Mouse (Mus musculus) heart, postnatal 36 days (tissue): Measurements from ENCODE around the gene Vps53. TPM values are rescaled to one million over a fixed set of nuclear protein-coding genes. Genes with fewer than 3 reads are reported as not detected.

Experiments
- DNase-seq, 2 experiments: peaks; one replicate each; pipeline ENCODE4 v3.0.0; 2021 to 2022
- intact Hi-C: fragments of 180-260 bp; cut with DNase I; formaldehyde crosslinking; loops from one replicate; pipeline ENCODE4 v1.15.1; 2025
- total RNA-seq, 2 experiments: library from RNA; stranded (reverse); gene quantifications; 2 replicates each; pipeline ENCODE4 v1.2.3; 2021

Vps53 gene
- total RNA-seq, 2 experiments from 2014 or later, result 30.0 to 30.1 TPM

DNA sequence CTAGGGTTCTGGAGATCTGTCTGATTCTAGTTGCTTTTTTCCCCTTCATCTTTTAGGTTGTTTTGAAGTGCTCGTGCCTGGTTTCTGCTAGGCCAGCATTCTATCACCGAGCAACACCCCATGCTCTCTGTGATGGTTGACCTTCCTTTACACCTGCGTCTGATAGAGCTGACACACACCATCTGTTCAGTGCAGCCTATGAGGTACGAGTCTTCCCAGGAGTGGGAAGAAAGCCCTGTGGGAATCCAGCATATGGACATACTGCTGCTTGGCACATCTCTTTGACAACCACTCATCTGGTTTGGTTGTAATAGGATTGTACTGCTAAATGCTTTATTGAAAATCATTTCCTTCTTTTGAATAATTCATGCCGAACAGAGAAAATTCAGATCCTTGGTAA is 9.2 kb downstream of the Vps53 start:
- no peak for DNase-seq
- intact Hi-C loops, result no loop called here

DNA sequence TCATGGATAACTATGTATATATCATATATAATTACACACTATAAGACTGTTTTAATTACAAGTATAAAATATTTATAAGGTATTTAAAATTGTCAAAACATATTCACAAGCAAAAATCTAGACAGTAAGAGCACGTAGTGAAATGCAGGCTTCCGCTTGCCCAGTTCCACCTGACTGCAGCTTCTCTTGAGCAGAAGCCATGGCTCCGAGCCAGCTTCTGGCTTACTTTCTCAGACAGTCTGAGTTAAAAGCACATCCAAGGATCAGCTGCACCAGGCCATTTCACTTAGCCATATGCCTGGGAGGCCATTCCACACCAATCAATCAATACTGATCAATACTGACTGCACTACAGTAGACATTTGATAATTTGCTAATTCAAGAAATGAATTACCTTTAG is 10.5 kb downstream of the Vps53 start:
- DNase-seq, result no peak
- intact Hi-C loops, result loop anchor here (5.0 kb wide), 1 partner anchor 37 kb away; no protein-coding TSS in a partner anchor

DNA sequence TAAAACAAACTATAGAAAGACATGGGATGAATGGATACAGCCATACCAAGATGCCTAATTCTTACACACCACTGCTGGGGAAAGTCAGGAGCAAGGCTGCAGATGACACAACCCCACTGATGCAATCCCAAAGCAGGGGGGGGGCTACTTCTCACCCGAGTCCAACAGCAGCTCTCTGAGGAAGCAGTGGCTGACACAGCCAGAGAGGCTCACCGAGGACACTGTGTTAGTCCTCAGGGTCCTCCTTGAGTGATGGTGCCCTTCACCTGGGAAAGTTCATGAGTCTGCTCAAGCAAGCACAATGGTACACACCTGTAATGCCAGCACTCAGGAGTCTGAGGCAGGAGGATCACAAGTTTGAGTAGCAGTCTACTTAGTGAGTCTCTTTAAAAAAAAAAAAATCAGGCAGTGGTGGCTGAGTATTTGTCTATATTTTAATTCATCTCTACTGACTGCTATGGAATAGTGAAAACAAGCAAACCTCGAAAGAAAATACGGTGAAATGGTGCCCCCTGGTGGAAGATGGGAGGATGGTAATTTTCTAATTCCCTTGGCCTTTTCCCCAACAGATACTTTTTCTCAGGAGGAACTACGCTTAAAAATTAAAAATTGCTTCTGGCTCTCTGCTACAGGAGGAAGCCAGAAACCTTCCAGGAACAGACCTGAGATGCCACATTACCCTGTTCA is 12.2 kb downstream of the Vps53 start:
- peak; percentile 80 for DNase-seq
- intact Hi-C loops, result loop anchor here (1.0 to 5.0 kb wide), 6 partner anchors 35 to 384 kb away; partner anchors contain the start of gene Rflnb

DNA sequence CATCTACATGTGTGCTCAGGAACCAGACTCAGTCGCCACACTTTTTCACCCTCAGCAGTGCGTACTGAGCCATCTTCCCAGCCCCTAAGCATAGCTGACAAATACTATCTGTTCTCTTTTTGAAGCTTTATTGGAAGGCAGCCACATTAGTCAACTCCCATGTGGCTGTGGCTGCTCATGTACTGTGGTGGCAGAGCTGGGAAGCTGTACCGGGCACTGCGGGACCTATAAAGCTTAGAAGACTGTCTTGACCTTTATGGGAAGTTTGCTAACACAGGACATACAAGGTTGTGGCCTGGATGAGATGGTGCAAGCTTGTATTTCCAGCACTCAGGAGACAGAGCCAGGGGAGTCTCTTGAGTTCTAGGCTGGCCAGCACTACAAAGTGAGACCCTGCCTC is 12.8 kb downstream of the Vps53 start:
- no peak for DNase-seq
- intact Hi-C loops, result loop anchor here (1.0 to 5.0 kb wide), 6 partner anchors 34 to 384 kb away; partner anchors contain the start of gene Rflnb

DNA sequence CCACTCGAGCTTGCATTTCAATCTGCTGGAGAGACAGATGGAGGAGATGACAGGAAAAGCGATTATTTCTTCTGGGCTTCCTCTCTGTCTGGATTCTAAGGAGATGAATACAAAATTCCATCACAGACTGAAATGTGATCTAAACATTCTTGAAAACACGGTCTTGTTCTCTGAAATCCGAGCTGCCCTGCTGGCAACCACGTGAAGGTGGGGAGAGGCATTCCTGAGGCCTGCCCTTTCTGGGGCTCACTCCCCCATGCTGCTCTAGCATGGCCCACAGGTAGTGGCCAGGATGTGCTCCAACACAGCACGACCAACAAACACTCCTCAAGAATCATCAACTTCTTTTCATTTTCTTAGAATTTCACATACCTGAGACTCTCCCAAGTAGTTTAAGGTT is 19.2 kb downstream of the Vps53 start:
- no peak for DNase-seq
- intact Hi-C loops, result loop anchor here (5.0 kb wide), 1 partner anchor 443 kb away; no protein-coding TSS in a partner anchor

DNA sequence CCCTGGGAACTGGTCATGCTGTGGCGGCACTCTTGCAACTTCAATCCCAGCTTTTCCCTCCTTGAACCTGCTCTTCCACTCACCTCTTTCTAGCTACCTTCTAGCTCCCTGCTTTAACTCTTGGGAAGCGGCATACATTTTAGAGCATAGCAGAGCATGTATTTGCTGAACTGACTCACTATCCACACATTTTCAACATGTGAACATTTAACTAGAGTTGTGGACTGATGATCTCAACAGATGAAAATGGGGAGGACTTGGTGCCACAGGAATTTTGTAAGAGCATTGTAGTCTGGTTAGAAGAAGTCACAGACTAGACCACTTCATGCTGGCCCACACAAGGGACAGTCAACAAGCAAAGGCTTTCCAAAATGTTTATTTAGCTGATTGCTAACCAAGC is 21.1 kb downstream of the Vps53 start:
- DNase-seq, result no peak
- intact Hi-C loops, result no loop called here

DNA sequence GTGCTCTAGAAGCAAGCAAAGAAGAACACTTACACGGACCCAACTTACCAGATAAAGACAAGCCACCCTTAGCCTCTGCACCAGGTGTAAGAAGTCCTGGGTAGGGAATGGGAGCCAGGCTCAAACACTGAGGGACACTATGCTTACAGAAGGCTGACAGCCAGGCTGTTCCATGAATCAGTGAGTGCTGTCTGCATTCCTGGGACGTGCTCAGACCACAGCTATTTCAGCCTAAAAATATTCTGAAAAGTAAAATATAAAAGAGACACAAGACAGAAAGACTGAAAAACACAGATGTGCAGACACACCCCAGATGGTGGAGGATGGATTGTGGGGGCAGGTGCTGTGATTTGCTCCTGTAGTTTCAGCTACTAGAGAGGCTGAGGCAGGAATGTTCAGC is 24.6 kb downstream of the Vps53 start:
- DNase-seq, result no peak
- intact Hi-C loops, result no loop called here

DNA sequence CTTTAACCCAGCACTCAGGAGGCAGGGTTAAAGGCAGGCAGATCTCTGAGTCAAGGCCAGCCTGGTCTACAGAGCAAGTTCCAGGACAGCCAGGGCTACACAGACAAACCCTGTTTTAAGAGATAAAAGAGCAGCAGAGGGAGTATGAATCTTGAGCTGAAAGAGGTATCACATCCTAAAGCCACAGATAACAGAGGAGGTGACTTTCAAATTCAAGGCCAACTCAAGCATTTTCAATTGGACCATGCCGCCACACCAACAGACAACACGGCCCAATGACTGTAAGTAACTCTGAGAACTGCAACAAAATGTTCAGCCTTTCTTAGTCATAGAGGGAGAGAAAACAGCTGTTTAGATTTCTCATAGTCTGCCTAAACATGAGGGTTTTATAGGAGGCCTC is 25.2 kb downstream of the Vps53 start:
- DNase-seq, result no peak
- intact Hi-C loops, result no loop called here

DNA sequence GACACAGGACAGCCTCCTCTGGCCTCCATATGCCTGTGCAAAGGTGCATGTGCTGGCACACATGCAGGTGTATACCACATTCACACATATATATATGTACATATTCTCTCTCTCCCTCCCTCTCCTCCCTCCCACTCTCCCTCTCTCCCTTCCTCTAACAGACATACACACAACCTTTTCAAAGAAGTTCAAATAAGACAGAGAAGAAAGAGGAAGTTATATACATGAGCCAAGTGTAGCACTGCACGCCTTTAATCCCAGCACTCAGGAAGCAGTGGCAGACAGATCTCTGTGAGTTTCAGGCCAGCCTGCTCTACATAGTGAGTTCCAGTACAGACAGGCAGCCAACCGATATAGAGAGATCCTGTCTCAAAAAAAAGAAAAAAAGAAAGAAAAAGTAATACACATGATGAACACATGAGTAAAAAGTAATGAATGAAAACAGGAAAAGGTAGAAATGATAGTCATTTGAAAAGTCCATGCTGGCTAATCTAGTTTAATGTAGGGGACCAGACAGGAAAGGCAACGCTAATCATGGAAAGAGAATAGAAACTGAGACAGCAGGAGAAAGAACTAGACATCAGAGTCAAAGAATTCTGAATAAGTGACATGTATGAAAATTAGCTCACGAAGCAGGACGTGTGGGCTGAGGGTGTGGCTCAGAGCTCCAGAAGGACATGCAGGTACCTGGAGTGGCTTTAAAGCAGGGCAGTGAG is 26.1 kb downstream of the Vps53 start:
- no peak for DNase-seq
- intact Hi-C loops, result no loop called here

DNA sequence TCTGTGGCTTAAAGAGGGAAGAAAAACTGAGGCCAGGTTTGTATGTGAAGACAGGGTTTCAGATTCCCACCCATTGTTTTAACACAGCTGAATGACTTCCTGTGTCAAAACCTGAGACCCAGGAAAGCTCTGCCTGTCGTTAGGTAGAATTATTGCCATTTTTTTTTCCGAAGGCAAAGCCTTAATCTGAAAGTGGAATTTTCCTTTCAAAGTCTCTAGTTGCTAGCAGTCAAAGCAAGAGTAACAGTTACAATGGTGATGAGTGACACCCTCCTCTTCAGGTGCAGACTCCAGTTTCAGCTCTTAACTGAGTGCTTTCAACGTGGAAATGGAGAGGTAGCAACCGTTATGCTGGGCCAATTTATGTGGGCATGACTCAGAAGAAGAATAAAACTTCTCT is 28.5 kb downstream of the Vps53 start:
- no peak for DNase-seq
- intact Hi-C loops, result no loop called here

DNA sequence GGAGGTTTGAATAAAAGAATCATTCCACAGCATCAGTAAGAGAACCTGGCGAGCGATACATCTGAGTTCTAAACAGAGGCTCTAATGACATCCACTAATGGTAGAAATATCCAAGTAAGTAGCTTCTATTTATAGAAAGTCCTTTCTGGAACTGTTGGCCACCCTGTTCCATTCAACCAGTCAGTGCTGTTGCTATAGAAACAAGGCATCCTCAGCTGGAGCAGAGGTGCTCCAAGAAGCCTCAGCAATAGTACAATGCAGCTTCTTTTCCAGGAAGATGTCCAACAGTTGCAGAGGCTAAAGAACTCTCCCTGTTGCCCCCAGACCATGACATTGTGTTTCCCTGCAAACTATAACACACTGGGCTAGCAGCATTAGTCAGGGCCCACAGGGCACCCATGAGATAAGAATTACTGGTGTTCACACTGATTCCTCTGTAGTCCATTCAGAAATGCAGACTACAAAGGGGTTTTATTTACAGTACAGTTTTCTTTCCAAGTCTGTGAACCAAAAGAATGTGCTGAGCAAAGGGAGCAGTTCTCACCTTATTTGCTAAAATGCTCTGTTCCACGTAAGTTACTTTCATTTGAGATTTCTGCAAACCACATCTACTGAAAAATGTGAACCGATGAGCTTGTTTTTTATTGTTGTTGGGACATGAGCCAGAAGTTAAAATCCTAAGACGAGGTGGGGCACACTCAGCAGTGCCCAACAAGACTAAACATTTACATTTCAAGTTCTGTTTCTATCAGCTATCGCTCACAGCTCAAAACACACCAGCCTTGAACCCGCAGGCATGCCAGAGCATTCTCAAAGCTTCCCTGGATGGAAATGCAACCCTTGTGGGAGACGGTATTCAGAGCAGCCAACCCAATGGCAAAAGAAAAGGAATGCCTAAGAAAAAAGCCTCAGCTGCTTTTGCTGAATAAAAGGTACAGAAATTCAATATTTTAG is 31.1 kb downstream of the Vps53 start:
- no peak for DNase-seq
- intact Hi-C loops, result no loop called here

DNA sequence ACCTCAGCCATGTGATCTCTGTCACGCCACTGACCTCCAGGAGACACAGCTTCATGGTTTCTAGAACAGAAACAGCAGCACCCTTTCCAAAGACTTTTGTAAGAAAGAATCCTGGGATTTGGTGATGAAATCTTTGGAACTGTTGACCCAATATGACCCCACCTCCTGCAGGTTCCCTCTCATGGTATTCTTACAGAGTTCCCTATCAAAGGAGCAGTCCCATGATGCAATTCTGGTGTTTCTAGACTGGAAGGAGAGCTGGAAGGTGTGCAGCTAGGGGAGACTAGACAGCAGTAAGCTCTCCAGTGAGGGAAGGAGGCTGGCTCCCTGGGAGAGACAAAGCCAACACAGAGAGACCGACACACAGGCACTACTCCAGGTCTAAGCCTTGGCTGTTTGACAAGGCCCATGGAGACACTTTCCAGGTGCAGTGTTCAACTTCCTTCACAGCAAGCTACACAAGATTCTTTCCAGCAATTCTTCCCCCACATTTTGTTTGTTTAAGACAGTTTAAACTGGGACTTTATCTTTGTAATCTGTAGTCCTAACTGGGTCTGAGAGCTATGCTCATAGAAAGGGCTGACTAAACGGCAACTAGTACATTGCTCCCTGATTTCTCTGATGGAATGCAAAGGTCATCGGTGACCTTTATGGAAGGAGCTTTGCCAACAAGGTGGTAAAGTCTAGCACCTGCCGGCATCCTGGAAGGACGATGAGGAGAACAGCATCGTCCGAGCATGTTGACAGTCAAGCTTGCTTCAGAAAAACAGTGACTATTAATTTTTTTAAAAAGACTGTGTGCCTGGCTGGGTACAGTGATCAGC is 33.0 kb downstream of the Vps53 start:
- DNase-seq, result peak in 1 of 2 experiments; percentile 13
- intact Hi-C loops, result no loop called here

DNA sequence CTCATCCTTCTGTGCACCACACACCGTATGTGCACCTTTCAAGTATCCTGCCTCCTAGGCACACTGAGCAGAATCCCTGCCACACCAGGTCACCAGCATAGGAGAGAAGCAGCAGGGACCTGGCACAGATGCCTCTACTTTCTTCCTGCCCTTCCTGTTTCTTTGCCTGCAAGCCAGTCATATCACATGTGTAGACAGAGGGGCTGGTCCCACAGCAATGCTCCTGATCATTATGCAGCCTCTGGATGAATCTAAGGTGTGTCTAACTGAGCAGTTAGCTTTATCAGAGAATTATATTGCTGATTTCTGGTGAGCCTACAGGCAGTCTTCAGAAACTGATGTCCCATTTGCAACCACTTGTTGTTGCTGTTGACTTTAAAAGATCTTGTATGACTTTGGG is 34.3 kb downstream of the Vps53 start:
- intact Hi-C loops, result no loop called here

DNA sequence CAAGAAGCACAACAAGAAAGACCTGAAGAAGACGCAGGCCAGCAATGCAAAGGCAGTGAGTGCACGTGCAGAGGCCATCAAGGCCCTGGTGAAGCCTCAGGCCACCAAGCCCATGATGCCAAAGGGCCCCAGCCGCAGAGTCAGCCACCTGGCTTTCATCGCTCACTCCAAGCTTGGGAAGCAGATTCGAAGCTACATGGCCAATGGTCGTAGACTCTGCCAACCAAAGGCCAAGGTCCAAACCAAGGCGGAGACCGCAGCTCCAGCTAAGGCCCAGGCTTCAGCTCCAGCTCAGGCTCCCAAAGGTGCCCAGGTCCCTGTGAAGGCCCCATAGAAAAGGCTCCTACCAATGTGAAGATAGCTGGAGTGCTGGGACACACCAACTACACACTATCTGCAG is 35.1 kb downstream of the Vps53 start:
- intact Hi-C loops, result no loop called here
- DNase-seq, result no peak

More for the DNA sequence above, 34.3 kb downstream of the Vps53 start:
- no peak for DNase-seq

DNA sequence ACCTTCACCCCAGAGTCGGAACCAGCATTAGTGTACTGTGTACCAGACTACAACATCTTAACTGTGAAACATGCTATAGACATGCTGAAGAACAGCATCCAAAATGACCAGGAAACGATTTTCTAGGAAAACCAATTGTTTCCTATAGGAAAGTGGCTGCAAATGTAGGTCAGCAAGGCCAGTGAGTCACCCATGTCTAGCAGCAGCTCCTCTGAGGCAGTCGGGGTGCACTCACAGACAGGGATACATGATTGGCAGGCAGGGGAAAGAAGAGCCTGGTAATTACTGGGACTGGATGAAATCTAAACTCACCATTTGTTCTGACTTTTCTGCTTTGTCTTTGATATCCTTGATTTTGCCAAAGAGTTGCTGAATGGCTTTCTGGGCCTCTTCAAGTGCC is 41.5 kb downstream of the Vps53 start:
- intact Hi-C loops, result no loop called here
- DNase-seq, result no peak

DNA sequence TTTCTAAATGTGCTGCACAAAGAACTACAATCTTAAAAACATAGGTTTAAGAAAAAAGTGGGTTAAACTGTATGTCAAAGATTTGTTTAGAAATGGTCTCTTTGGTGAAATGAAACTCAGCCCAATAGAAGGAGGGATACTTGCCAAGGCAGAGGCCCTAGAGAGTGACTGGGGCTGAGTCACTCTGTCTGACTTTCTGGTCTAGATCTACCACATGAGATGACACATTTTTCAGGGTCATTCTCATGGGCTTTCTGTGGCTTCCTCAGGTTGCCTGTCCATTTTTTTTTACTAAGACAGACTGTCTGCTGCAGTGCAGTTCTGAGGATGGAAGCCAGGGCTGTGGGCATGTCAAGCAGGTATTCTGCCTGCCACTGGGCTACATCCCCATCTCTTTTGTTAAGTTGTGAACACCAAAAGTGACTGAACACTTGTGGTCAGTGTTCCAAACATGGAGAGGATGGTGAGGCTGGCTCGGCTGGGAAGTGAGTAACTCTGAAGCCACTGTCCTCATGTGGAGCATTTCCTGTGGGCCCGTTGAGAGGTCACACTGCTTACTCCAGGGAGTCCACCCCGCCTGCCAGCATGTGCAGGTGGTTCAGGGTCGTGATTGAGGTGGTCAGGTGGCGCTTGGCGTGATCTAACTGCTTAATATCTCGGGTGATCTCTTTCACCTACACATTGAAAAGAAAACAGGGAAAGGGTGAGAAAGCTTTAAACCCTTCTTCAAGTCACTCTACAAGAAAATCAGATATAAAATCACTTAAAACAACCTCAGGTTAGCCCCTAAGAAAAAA is 43.6 kb downstream of the Vps53 start:
- intact Hi-C loops, result no loop called here

DNA sequence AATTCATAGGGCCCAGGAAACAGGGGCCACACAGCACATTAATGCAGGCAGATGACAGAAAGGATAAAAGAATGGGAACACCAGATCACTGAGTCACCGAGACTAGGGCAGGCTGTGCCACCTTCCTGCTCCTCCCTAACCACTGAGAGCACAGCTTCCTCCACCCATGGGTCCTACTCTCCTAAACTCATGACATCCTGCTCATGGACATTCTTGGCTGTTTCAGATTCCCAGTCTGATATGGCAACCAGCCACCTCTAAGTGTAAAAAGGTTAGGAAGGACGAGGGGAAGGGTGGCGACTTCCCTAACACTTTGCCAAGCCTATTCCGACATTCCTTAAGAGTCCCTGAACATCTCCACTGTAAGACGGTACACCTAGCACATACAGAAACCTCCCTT is 48.6 kb downstream of the Vps53 start:
- DNase-seq, result peak; percentile 40 to 43
- intact Hi-C loops, result loop anchor here (1.0 to 5.0 kb wide), 3 partner anchors 32 to 89 kb away; no protein-coding TSS in a partner anchor

More for the DNA sequence above, 43.6 kb downstream of the Vps53 start:
- DNase-seq, result no peak

DNA sequence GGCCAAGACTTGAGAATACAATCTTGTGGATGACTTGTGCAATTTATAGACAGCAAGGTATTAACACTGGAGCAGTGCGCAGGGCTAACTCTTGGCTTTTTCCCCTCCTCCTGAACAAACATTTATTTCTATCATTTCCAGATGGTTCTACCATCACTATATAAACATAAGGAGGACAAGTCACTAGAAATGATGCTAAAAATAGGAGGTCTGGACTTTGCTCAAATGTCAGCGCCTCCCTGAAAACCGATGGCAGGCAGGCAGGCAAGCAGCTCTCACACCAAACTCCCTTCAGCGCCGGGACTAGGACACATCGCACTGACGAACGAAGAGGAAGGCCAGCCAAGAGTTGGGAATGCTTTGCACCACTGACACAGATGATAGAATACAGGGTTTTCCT is 54.1 kb downstream of the Vps53 start:
- intact Hi-C loops, result no loop called here
- no peak for DNase-seq

DNA sequence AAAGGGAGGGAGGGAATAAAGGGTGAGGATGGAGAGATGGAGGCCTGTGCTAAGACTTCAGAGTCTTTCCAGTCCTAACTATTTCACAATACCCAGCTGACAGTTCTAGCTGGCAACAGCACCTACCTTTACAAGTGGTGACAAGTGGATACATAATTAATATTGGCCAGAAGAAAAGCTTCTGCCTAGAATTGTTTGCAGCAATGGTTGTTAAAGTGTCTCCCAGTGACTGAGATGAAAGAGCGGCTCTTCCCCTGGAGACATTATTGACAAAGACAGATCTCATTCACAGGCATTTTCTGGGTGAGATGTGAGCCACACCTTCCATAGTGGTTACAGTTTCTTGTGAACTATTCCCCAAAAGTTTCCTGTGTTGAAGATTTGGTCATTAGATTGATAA is 55.9 kb downstream of the Vps53 start:
- no peak for DNase-seq
- intact Hi-C loops, result no loop called here
